Mouse (Mus musculus) lung, embryonic 16.5 days (tissue): ENCODE results near the gene Ptgr1. TPM values are rescaled to one million over a fixed set of nuclear protein-coding genes. Genes with fewer than 3 reads are reported as not detected.

Source experiments
- ATAC-seq: fragments of 200-750 bp; cut with Nextera tagmentation; 2 replicates; pipeline ENCODE4 v1.8.0; 2017; ENCODE audit warnings: low read depth, mild to moderate bottlenecking, moderate library complexity
- H3K27ac ChIP-seq: fragments of 300-500 bp; sonication (generic); 2 replicates; pipeline ENCODE4 v1.5.1; 2014; ENCODE audit warnings: mild to moderate bottlenecking, control low read depth, low read length
- H3K27me3 ChIP-seq: fragments of 300-500 bp; sonication (generic); 2 replicates; pipeline ENCODE4 v1.6.1; 2014; ENCODE audit warnings: low read depth, low read length, mixed read lengths; ENCODE audit not compliant: control insufficient read depth, insufficient read depth
- H3K36me3 ChIP-seq: fragments of 300-500 bp; sonication (generic); 2 replicates; pipeline ENCODE4 v1.6.1; 2014; ENCODE audit warnings: low read length; ENCODE audit not compliant: control insufficient read depth, insufficient read depth
- H3K4me1 ChIP-seq: fragments of 300-500 bp; sonication (generic); replicated peaks from 2 replicates; pipeline ENCODE4 v1.6.1; 2014; ENCODE audit warnings: low read length, mixed read lengths; ENCODE audit not compliant: control insufficient read depth, insufficient read depth
- H3K4me2 ChIP-seq: fragments of 300-500 bp; sonication (generic); 2 replicates; pipeline ENCODE4 v1.6.1; 2014; ENCODE audit warnings: low read depth, low read length, control low read depth
- H3K4me3 ChIP-seq: fragments of 300-500 bp; sonication (generic); 2 replicates; pipeline ENCODE4 v1.5.1; 2014; ENCODE audit warnings: mild to moderate bottlenecking, low read length, control low read depth
- H3K9ac ChIP-seq: fragments of 300-500 bp; sonication (generic); 2 replicates; pipeline ENCODE4 v1.6.1; 2014; ENCODE audit warnings: low read length, control low read depth
- H3K9me3 ChIP-seq: fragments of 300-500 bp; sonication (generic); 2 replicates; pipeline ENCODE4 v1.6.1; 2016; ENCODE audit warnings: low read length; ENCODE audit not compliant: control insufficient read depth
- WGBS: fragments of 180-500 bp; shearing (Covaris S2); extraction: QIAGEN DNeasy Blood & Tissue Kit; methylation state at CpG from one replicate; pipeline ENCODE4 v1.1.7; 2014; 5-methylcytosine and 5-hydroxymethylcytosine counted together
- polyA plus RNA-seq: library from polyadenylated mRNA; unstranded; fragments of >200 nt; fragmentation: Nextera tagmentation; extraction: Ambion mirVana; gene quantifications from 2 replicates; pipeline ENCODE4 v1.2.1, GENCODE M21; 2015

Ptgr1 gene
- polyA plus RNA-seq, 1 experiment from 2014 or later = 43.5 TPM

GRCm38 (mm10) chr4:58925664-58926063 is 61.3 kb downstream of the Ptgr1 start:
- Histone ChIP-seq H3K9ac (no peak overlapping the region), H3K4me3 (no peak overlapping the region), H3K4me2 (no peak overlapping the region), H3K36me3 (no peaks in the 10 kb centered on the region), H3K27ac (no peak overlapping the region), H3K9me3 (no peaks in the 10 kb centered on the region), H3K27me3 (no peaks in the 10 kb centered on the region), H3K4me1 (no peaks in the 10 kb centered on the region)
- 38% methylated on average over 5 of the region's 5 CpGs for WGBS
- ATAC-seq = no peak

GRCm38 (mm10) chr4:58923933-58924332 is 63.0 kb downstream of the Ptgr1 start:
- no peak overlapping the region for H3K4me3 ChIP-seq
- no peaks in the 10 kb centered on the region for H3K4me1 ChIP-seq
- no peaks in the 10 kb centered on the region; the same call in 1 of the 2 replicates for H3K9me3 ChIP-seq
- no peak overlapping the region for H3K4me2 ChIP-seq
- WGBS = 68% methylated on average over 2 of the region's 2 CpGs
- H3K27me3 ChIP-seq = no peaks in the 10 kb centered on the region
- no peak overlapping the region for H3K27ac ChIP-seq
- ATAC-seq = no peak
- no peaks in the 10 kb centered on the region for H3K36me3 ChIP-seq
- no peak overlapping the region for H3K9ac ChIP-seq

Other genes with a start within 250 kb of the Ptgr1 start
- not detected in 2 replicates for gene Olfr267, start 199.4 kb downstream of the Ptgr1 start, polyA plus RNA-seq
- 24.9 and 26.1 TPM in 2 replicates for gene Ecpas, start 74.4 kb downstream of the Ptgr1 start, polyA plus RNA-seq
- gene Zkscan16, start 43.5 kb downstream of the Ptgr1 start, polyA plus RNA-seq = 0.16 and 0.30 TPM in 2 replicates
- 7.5 and 14.4 TPM in 2 replicates for gene Dnajc25, start 7.9 kb upstream of the Ptgr1 start, polyA plus RNA-seq
- 7.6 and 9.3 TPM in 2 replicates for gene Gm20503, start 16.1 kb upstream of the Ptgr1 start, polyA plus RNA-seq
- gene Gng10, start 48.0 kb upstream of the Ptgr1 start, polyA plus RNA-seq = 114 and 119 TPM in 2 replicates
- not detected in 2 replicates for gene AI481877, start 151.9 kb upstream of the Ptgr1 start, polyA plus RNA-seq
- gene Ugcg, start 202.1 kb upstream of the Ptgr1 start, polyA plus RNA-seq = 9.7 and 10.5 TPM in 2 replicates